Mouse (Mus musculus) mouse embryonic stem cell (cell line): ENCODE measurements around the gene Rapgef4.

Experiments used
- in situ Hi-C, 2 experiments: fragments of 300-500 bp; cut with MboI; formaldehyde crosslinking; loops; 1 replicate in 1 of 2; 3 replicates in 1 of 2; pipeline ENCODE4 v1.14.3; 2019 to 2020; ENCODE audit warnings: low sequenced_read_pairs in 2 of 2, low pct_unique_long_range_greater_than_20kb in 1 of 2, mixed read lengths in 1 of 2; ENCODE audit not compliant: unreplicated experiment in 1 of 2

The Rapgef4 gene

DNA sequence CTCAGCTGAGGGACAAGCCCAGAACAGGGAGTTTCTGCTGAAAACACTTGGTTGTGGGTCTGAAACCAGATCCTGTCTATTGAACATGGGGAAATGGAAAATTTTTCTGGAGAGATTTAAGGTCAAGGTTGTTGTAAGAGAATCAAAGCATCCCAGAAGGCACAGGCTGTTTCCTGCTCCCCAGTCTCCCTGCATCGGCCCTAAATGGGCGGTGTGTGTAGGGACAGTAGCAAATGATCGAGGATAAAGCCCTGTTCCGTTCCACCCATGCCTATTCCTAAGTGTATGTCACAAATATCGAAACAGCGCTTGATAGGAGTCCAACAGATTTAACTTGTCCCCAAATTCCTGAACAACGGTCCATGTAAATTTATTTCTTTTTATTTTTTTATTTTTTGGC lies 1.1 kb upstream of the Rapgef4 start:
- in situ Hi-C loops = no loop called here

GRCm38 (mm10) chr2:71981343-71981851 lies 357 bp downstream of the Rapgef4 start:
- in situ Hi-C loops = no loop called here

DNA sequence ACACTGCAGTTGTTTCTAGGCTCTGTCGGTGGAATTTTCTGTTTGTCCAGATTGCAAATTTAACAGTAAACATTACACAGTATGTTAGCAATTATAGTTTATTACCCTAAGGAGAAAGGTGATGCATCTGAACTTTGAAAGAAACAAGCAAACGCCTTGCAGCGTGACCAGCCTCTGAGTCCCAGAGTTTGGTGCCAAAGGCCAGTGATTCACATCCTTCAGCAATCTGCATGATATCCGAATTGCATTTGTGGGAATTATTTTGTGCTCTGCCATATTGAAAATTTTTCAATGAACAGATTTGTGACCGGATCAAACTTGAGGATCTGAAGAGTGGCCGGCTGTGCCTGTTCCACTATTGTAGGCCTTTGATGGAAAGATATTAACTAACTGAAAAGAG lies 856 bp downstream of the Rapgef4 start:
- in situ Hi-C loops = no loop called here

DNA sequence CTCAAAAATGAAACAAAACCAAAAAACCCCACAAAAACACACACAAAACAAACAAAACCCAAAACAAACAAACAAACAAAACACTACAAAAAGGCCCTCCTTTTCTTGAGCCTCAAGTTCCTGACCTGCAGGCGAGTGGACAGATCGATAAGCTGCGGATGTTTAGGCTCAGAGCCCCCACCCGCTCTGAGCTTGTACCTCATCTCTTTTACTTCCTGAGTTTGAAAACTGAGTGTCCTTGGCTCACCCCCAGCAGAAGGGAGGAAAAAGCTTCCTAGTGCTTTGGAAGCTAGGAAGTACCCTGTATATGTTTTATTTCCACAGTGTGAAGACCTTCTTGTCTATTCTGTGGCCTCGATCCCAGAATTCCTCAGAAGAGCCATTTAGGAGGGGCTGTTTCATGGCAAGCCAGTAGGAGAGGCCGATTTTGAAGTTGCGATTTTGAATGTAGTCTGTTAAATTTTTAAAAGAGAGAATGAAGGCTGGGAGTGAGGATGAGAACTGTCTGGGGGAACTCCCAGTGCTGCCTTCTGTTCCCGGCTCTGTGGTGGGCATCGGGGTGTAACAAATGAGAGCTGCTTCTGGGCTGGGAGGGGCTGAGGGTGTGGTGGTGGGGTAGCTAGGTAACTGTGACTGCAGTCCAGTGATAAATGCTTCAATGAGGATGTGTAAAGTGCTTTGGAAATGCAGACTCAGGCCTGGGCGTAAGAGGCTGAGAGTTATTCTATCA lies 2.0 kb downstream of the Rapgef4 start:
- in situ Hi-C loops = no loop called here

GRCm38 (mm10) chr2:71985730-71986129 lies 4.7 kb downstream of the Rapgef4 start:
- in situ Hi-C loops = no loop called here

DNA sequence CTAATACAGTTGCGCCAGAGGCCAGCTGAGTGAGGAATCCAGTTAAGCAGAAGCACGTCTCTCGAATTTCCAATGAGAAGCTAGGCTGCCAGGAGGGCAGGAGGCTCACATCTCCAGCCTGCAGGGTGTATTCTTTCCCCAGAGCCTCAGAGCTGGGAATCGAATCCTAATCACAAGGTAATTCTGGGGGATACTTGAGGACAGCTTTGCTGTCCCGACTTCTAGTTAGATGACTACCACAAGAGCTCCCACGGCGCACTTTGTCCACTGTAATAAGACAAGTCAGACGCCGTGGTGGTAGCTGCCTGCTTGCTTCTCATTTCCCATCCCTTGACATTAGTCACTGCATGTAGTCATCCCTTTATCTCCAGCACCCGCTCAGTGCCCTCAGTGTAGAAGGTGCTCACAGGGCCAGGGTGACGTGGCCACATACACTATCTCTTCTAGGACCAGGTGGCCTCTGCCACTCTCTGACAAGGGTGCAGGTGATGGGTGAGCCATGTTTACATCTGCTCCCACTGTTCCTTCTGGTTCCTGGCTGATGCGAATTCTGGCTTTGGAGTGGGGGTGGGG lies 5.3 kb downstream of the Rapgef4 start:
- in situ Hi-C loops = no loop called here

- in situ Hi-C loops = no loop called here
Measured at GRCm38 (mm10) chr2:71988572-71988971, 7.5 kb downstream of the Rapgef4 start.

DNA sequence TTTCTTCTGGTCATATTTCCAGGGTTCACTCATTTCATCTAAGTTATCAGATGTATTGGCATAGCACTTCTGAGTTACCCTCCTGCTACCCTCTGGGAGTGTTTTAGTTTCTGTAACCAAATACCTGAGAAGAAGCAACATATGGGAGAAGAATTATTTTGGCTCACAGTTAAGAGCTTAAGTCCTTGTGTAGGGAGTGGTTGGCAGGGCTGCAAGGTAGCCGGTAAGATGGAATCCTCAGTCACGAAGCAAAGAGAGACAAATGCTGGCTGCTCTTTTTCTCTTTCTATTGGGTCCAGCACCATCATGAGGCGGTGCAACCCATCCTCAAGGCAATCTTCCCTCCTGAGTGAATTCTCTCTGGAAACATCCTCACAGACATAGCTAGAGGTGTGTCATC lies 11.1 kb downstream of the Rapgef4 start:
- in situ Hi-C loops = no loop called here

GRCm38 (mm10) chr2:71993729-71994423 lies 12.8 kb downstream of the Rapgef4 start:
- in situ Hi-C loops = no loop called here

DNA sequence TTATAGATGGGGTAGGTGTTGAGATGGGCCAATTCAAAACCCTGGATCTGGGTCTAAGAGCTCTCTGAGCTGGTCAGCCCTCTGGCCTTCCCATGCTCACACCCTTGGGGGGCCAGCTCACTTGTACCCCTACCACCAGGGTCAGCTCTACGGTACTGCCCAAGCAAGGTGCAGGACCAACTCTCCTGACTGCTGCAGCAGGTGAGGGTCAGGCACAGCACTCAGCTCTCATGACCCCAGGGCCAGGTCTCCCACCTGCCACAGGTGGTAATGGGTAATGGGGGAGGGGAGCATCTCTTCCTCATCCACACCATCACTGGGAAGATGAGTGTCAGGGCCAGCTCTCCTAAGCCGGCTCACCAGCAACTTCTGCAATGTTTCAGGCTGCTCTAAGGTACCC lies 17.5 kb downstream of the Rapgef4 start:
- in situ Hi-C loops = no loop called here

GRCm38 (mm10) chr2:72000102-72000501 lies 19.1 kb downstream of the Rapgef4 start:
- in situ Hi-C loops = no loop called here

- in situ Hi-C loops = no loop called here
Measured at GRCm38 (mm10) chr2:72002843-72003370, 21.9 kb downstream of the Rapgef4 start.

DNA sequence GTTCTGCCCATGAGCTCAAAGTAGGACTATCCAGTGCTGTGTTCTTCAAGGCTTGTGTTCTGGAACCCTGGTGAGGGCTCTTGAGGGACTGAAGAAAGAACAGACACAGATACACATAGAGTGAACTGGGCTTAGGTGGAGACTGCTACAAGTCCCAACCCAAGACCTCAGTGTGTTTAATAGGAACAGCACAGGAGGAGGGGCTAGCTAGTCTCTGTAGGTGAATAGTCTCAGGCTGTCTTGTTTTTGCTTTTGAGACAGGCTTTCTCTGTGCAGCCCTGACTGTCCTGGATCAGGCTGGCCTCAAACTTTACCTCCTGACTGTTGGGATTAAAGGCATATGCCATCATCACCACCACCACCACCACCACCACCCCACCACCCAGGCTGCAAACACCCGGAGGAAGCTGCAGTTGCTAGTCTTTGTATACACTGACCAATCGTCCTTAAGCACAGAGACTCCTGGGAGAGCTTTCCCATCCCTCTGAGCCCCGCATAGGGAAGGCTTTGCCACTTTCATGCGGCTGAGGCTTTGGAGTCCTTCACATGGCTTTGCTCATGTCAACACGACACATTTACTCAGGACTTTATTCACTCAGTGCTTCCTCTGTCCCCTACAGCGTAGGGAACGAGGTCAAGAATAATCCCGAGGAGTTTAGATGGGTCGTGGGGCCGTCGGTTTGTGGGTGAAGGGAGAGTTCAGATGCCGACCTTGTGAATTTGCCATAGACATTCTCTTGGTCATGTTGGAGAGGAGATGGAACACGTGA lies 22.9 kb downstream of the Rapgef4 start:
- in situ Hi-C loops = no loop called here

DNA sequence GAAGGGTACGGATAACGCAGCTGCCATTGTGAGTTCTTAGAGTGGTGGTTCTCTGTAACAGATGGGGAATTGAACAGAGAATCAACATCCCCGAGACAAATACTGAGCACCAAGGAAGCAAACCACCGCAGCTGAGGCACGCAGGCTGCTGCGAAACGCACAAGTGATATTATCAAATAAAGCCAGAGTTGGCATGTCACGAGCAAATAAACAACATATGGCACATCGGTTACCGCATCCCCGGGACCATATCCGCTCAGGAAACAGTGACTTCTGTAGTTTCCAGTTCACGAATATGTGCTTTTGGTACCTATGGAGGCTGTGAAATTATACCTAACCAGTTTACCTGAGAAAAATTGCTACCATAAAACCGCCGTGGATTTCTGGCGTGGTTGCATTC lies 24.0 kb downstream of the Rapgef4 start:
- in situ Hi-C loops = no loop called here

DNA sequence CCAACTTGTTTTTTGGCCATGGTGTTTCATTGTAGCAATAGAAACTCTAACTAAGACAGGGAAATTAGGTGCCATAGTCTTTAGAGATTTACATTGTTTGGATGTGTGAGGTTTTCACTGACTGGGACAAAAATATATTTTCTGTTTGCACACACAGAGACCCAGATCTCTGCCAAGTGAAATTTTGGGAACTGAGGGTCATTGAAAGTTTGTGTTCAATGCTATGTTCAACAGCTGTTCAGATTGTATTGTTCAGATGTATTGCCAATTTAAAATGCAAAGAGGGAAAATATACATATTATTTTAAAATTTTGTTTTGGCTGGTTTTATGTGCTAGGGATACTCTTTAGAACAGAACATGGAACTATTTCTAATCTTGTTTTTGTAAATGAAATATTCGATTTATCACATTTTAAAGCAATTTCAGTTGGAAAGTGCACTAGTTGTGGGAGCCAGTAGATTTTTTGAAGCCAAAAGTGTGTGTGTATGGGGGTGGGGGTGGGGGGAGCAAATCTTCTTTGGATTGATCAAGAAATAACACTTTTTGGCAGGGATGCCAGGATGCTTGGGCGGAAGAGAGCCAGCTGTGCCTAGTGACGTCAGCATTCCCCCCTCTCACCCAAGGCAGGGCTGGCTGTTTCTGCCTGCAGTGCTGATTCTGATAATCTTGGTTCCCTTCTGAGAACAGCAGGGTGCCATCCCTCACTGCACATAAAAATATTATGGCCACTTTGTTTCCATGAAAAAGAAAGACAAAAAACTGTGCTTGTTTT lies 28.6 kb downstream of the Rapgef4 start:
- in situ Hi-C loops = no loop called here

DNA sequence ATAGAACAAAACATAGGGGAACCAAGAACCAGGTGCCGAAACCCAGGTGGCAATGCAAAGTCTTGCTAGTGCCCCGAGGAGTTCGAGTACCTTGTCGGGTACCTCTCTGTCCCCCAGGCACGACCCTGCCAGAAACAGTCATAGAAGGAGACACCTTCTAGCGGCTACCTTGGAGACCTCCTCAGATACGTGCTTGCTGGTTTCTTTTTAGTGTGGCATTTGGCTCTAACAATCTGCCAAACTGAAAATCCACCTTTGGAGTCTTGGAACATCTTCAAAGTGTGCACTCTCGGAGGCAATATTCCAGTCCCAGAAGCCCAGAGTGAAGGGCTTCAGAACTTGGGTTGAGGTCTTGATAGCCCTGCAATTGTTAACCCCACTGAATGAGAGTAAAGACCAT lies 34.3 kb downstream of the Rapgef4 start:
- in situ Hi-C loops = no loop called here

DNA sequence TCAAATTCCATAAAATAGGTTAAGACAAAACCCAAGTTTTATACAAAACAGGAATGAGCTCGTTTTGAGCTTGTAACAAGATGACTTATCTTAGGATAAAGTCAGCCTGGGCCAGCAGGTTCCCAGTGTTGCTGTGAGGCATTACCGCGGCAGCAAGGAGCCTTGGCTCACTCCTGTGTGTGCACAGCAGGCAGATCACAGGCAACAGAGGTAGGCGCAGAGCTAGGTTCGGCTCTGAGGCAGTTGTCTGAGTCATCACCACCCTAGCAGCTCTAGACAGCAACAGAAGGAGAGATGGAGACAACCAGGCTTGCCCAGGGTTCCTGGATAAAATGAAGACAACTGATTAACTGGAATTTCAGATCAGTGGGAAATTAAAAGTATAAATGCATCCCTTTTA lies 35.0 kb downstream of the Rapgef4 start:
- in situ Hi-C loops = no loop called here

DNA sequence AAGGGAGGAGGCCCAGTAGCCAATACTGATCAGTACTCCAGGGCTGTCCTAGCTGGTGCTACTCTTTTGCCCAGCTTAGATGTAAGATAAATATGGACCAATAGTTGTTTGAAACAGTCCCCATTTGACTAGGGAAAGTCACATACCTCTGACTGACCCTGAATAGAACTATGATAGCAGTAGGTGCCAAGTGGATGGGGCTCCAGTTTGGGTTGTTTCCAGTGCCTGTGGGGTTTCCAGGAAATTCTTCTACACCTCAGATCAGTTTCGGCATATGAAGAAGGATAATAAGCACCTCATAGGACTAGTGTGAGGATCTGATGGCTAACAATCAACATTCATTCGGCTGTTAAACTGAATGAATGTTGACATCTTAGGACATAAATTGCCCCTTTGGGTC lies 36.1 kb downstream of the Rapgef4 start:
- in situ Hi-C loops = no loop called here
